Mouse (Mus musculus) left cerebral cortex, adult 18-20 months (tissue): ENCODE measurements at regions not wholly inside any gene's neighbourhood (a gene's known extent, or its start where the extent isn't known, plus 50 kb on each side); places are given as distances from the start of the nearest gene placed in this dataset.
A peak's percentile ranks its signal among the peaks of the same experiment; 100 is the strongest.

Experiments
- DNase-seq, 2 experiments: peaks; one replicate each; pipeline ENCODE4 v3.0.0; 2021 to 2022; ENCODE audit warnings: low spot score in 2 of 2, mixed read lengths in 1 of 2

DNA sequence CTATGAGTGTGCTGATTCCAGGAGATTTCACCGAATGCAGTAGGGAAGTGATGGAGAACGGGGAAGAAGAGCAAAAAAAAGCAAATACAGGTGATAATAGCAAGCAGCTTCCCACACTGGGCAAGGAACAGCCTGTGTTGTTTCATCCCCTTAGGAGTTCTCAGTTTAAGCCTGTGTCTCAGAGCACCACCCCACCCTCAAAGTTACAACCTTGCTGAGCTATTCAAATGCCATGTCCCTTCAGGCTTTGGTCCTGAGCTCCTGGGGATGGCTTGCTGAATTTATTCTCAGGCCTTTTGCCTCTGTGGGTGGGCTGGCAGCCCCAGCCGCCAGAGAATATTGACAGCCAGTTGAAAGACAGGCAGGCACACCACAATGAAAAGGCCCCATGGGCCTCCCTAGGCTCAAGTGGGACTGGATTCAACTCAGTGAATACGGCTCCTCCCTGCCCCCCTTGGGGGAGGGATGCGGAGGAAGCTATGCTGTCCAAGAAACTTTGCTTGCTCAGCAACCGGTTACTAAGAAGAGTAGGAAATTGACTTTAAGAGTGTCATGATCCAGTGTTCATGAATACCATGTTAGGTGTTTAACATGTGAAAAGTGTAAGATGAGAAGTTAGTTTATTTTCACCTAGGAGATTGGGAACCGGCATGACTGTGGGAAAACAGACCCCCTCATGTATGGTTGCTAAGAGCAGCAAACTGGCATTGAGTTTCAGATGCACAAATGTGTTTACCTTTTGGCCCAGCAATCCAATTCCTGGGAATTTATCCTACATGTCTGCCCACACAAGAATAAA, 142.5 kb upstream of the Egfl6 start:
- no peak for DNase-seq

DNA sequence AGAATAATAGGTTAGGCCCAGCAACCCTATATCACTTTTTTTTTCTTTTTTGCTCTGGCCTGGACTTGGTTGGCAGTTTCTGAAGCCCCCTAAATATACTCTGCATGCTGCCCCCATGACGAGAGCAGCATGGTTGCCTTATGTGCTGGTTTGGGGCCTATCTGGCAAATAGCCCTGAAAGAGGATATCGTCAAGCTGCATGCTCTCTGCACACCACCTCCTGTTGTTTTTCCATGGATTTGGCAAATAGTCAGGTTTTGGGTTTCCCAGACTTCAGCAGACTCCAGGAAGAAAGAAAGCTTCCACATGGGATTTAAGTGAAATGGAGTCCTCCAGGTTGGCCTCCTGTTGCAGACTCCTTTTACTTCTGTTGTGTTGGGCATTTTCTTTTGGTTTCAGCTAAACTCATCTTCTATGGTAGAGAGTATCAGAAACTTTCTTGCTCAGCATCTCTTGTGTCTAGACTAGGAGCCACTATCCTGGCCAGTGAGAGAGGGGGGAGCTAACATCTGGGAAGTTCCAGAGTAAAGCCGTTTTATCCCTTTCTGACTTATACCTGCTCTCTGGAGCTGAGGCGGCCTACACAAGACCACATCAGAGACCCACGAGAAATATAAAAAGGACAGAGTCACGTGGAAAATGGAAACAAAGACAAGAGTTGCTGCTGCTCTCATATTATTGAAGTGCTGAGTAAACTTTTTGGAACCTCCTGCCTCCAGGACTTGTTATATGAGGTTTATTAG, 140.4 kb upstream of the Egfl6 start:
- no peak for DNase-seq

DNA sequence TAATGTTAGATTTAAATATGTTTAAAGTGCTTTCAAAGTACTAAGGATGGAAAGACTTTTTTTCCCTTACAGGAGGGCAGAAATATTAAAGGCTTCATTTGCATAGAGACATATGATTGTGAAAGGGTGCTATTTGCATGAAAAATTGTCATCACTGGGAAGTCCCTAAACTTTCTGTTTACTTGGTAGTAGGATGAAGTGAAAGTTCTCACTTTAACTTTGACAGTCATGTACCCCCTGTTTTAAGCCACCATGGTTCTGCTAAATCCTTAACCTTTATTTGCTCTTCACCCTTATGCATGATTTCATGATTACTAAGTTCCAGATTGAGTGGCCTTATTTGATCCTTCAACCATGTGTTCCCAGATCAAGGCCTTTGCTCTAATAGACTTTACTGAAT, 132.6 kb upstream of the Egfl6 start:
- DNase-seq, result no peak

DNA sequence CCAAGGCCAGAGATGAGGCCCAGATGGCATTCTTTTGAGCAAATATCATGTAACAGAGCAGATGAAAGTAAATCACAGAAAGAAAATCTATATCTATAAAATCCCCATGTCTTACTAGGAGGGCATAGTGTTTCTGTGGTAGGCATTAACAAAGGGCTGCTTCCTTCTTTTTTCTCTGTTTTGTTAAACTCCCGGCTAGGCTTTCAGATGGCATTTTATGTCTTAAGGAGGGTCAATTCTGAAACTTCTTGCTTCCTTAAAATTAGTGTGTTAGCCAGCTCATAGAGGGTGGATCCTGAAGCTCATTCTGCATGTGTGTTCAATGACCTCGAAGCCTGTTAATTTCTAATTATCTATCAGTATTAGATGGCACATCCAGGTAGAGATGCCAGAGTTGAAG, 123.8 kb upstream of the Egfl6 start:
- no peak for DNase-seq

DNA sequence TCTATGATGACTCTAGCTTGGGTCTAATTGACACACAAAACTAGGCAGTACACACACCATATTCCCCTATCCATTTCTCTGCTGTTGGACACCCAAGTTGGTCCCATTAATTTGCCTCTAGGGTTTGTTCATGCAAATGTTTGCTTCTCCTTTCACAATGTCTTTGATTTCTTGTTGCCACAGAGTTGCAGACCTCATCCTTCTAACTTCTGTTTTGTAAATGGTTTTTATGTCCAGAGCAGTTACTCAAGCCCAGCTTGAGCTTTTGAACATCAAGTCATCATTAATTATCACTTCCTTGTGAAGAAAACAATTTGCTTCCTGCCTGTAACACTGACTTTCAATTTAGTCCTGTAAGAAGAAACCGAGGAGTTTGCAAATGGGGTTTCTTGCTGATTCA, 122.6 kb upstream of the Egfl6 start:
- DNase-seq, result no peak

DNA sequence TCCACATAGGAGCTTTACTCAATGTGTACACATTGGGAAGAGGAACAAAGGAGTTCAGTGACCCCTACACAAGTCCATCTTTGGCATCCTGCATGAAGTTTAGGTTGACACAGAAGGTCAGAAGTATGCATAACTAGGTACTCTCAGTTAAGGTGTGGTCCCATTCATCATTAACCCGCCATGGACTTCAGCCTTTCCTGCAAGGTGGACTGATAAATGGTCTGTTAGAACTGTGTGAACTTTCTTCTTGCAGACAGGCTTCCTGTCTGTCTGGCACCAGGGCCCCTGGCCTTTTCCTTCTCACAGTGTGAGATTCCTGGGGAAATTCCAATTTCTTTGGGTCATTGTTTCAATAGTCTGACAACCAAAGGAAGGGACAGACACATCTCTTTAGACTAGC, 121.5 kb upstream of the Egfl6 start:
- no peak for DNase-seq

DNA sequence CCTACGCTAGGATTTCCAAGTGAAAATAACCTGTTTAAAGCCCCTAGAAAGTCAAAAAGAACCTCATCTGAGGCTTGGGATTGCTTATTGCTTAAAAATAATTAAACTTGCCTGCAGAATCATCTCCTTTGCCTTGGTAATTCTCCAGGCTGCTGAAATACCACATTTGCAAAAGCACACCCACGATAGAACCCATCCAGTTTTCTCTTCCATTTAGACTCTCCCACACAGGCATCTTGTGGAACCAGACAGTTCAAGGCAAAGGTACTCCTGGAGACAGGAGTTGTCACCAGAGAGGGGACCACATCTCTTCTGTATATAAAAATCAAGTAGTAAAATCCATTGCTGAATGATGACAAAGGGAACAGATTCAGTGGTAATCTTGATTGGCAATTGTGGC, 118.8 kb upstream of the Egfl6 start:
- peak; percentile 4 to 8 for DNase-seq

DNA sequence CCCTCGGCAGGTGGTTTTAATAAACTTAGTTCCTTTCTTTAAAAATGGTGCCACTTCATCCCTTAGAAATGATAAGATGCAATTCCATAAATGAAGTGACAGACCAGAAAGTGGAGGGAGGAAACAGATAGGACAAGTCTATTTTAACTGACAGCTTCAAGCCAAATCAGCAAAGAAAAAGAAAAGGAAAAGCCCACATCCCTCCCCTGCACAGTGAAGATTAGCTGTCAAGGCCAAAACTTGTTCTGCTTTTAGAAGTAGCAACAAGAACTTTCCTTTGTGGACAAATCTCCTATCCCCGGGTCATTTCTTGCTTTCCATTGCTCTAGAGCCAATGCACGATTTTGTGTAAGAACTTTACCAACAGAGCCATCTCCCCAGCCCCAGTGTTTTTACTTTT, 108.7 kb upstream of the Egfl6 start:
- DNase-seq, result no peak

DNA sequence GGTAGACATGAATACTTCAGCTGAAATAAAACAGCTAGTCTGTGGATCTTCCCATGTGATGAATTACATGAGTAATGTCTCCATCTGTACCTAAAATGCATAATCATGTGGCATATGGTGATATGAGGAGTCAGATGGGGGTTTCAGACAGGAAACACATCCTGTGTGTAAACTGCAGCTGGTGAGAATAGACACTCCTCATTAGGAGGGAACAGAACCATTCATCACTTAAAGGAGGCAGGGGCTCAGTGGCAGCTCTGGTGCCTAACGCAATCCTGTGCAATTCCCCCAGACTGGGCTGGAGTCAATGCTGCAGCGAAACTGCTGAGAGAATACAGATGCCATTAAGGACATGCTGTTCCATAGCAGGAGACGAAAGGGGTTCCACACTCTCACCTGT, 103.3 kb upstream of the Egfl6 start:
- no peak for DNase-seq

DNA sequence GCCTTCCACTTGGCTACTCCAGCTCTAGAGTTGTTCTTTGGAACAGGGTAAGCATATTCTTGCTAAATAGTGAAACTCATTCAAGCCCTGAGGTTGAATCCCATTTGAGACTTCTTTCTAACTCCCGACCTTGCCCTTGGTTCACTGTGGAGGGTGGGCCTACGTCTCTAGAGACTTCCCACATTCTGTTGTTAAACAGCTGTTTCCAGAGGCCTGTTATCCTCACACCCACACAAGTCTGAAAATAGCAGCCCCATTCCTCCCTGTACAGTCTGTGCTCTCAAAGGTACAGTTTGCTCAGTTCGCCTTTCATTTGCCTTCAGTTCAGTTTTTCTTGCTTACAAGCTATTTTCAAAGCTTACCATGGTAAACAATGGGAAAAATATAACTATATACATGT, 87.9 kb upstream of the Egfl6 start:
- DNase-seq, result no peak

DNA sequence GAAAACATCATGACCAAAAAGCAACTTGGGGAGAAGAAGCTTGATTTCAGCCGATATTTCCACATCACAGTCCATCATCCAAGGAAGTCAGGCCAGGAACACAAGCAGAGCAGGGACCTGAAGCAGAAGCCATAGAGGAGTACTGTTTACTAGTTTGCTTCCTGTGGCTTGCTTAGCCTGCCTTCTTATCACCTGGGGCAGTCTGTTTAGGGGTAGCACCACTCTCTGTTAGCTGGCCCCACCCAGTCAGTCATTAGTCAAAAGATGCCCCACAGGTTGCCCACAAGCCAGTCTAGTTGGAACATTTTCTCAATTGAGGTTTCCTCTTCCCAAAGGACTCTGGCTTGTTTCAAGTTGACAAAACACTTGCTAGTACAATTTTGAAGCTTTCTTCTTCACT, 87.1 kb upstream of the Egfl6 start:
- no peak for DNase-seq

DNA sequence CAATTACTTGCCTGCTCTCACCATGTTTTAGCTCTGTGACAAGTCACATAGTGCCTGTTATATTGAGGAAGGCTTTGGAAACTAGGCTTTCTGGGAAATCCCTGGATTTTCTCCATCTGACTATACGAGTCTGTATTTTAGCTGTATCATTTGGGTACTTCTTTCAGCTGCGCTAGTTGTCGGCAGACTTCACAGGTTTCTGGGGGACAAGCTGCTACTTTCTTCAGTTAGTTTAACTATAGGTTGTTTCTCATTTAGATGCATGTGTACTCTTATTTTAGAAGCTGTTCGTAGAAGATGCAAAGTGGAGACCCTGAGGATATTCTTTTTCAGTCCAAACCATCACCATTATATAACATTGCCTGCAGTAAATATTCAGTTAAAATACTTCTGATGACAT, 86.3 kb upstream of the Egfl6 start:
- DNase-seq, result no peak

DNA sequence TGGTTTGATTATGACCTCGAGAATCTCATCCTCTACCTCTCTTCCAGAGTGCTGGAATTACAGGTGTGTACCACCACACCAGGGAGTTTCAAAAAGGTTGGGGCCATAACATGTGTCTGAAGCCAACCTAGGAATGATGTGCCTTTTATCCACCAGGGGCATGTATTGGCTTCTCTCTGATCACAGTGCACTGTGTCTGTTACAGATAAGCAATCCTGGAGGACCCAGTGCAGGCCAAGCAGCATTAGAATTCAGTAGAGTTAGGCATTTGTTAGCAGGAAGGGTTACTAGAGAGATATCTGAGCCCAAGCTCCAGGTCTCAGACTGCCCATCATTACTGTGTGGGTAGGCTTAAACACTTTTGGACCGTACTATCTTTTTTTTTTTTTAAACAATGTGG, 80.8 kb upstream of the Egfl6 start:
- DNase-seq, result no peak

DNA sequence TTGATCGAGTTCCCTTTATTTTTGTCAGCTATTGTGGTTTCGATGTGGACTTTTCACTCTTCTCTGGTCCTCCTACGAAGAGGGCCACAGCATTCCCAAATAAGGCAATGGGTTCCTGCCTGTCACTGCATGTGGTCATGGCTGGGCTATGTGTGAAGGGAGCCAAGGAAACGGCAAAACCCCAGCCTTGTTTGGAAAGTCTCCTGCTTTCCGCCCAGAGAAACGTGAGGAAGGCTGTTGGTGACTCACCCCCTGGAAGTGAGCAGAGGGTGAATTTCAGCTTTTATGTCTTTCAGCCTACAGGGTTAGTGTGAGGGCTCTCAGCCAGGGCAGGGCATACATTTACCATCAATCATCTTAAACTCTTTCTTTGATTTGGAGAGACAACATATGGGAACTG, 76.3 kb upstream of the Egfl6 start:
- DNase-seq, result peak in 1 of 2 experiments; percentile 15

DNA sequence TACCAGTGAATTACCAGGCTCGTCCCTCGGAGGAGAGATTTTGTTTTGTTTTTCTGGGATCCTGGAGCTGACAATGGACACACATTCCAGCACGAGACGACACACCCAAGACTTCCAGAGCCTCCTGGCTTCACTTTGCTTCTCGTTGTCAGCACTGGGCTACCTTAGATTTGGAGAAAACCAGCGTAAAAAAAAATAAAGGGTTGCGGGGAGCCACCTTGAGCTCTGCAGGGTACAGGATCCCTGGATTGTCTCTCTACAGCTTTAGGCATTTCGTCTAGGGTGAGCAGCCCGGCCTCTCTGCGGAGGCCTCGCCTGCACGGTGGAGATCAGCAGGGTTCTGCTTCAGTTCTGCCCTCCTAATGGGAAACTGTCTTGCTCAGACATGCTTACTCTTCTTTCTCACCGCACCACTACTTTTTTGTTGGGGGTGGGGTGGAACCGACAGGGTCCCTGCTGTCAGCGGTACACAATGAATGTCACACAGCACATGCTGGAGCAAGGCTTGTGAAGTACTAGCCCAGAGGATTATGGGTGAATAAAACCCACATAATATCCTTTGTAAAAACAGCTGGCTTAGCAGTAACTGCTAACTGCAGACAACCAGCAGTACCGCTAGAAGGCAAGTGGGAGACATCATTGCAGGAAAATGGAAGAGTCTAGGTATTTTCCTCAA, 75.7 kb upstream of the Egfl6 start:
- peak in 1 of 2 experiments; percentile 61 for DNase-seq

DNA sequence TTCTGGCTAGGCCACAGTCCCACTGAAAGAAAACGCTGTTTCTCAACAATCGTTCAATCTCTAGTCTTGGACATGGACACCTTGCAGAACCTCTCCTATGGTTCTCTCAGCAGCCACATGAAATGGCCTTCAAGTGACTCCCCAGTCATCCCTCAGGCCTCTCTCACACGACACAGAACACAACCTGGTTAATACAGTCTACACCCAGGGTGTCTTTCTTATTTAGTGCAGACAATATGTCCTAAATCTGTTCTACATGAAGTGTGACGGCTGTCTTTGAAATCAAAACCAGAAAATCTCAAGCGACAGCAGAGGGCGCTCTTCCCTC, 75.2 kb upstream of the Egfl6 start:
- peak in 1 of 2 experiments; percentile 56 for DNase-seq

DNA sequence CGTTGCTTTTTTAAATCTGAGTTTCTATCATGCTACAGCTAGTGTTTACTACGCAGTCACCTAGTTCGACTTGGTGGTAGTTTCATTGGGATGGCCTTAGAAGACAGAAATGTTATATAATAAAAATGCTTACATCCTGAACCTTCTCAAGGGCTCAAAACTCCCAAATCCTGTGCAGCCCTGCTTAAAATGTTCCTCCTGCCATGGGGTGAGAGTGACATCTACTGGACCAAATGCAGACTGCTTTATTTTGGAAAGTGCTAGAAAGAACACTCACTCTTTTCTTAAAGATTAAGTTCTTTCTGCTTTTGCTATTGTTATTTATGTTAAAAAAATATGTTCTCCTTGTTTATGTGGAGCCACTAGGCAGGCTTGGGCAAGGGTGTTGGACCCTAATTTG, 66.9 kb upstream of the Egfl6 start:
- DNase-seq, result peak; percentile 36 to 42

DNA sequence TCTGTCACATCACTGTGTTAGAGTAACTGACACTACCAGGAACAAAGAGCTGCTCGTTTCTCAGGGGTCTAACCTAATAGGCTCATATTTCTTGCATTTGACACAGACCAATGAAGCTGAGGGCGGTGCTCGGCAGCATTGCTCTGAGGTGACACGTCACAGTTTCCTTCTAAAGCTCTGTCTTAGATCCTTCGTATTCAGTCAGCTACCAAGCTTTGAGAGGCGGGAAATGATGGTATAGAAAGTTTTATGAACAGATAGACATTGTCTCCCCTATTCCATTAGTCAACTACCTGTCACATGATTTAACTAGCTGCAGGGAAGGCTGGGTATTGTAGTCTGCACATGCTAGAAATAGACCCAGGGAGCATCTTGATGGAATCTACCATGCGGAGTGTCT, 60.2 kb upstream of the Egfl6 start:
- DNase-seq, result no peak

DNA sequence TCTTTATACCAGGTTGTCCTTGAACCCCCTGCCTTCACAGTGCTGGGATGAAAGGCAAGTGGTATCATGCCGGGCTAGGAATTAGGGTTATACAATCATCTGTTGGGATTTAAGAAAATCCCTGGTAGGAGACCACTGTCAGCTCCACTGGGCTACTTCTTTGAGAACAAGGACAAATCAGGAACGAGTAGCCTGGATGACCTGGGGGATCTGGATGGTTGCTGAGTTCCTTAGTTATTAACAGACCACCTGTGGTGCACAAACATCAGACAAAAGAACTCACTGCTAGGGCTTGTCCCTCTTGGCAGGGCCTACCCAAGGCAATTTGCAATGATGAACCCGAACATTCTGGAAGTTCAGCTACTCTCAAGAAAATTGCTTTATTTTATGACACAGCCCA, 55.7 kb upstream of the Egfl6 start:
- no peak for DNase-seq

DNA sequence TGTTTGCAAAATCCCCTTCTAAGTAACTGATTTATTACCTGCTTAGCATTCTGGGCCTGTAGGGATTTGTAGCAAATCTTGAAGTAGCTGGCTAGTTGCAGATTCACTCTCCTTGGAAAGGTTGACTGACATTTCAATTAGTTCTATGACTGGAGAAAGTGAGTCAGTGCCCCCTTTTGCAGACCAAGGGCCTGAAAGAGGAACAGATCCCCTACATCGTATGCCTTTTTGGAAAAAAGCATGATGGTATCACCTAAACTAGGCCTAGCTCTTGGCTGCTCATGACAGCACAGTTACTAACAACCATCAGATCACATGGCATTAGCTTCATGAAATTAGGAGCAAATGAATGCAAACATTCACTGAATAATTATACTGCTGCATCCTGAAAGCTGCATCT, 54.7 kb upstream of the Egfl6 start:
- DNase-seq, result no peak
